Mouse (Mus musculus) testis, adult 10 weeks (tissue): Measurements from ENCODE around the gene S100a8. TPM values are rescaled to one million over a fixed set of nuclear protein-coding genes. Genes with fewer than 3 reads are reported as not detected.

Experiments
- polyA plus RNA-seq: library from polyadenylated mRNA; stranded (reverse); fragments of 350-450 nt; fragmentation: Illumina TruSeq; extraction: RNeasy Lipid Tissue Mini Kit (QIAGEN cat#74804); gene quantifications from one replicate; pipeline ENCODE4 v1.2.3, GENCODE M21; 2014; ENCODE audit warnings: low read depth, low replicate concordance

The S100a8 gene
- not detected for polyA plus RNA-seq

GRCm38 (mm10) chr3:90668846-90669245, at the start of gene S100a8:
Gene S100a8, plus strand, starts transcription at chr3:90668978.

GRCm38 (mm10) chr3:90653717-90654116, 15.1 kb upstream of the S100a8 start, which contains the start of gene S100a7a:
Gene S100a7a, plus strand, starts transcription at chr3:90654017.

GRCm38 (mm10) chr3:90695613-90696012, 26.8 kb downstream of the S100a8 start, which contains the start of gene S100a9:
Gene S100a9, minus strand, starts transcription at chr3:90695721.

Other genes starting within 250 kb of the S100a8 start
- gene Ints3, start 235.4 kb upstream of the S100a8 start, polyA plus RNA-seq = 8.5 TPM
- gene Npr1, start 203.1 kb upstream of the S100a8 start, polyA plus RNA-seq = 19.9 TPM
- gene Ilf2, start 192.9 kb upstream of the S100a8 start, polyA plus RNA-seq = 75.8 TPM
- gene Snapin, start 177.9 kb upstream of the S100a8 start, polyA plus RNA-seq = 89.2 TPM
- gene Chtop, start 159.5 kb upstream of the S100a8 start, polyA plus RNA-seq = 111 TPM
- gene S100a1, start 154.6 kb upstream of the S100a8 start, polyA plus RNA-seq = 7.7 TPM
- 1.6 TPM for gene S100a13, start 154.5 kb upstream of the S100a8 start, polyA plus RNA-seq
- gene S100a14, start 142.1 kb upstream of the S100a8 start, polyA plus RNA-seq = not detected
- 1.8 TPM for gene S100a16, start 131.7 kb upstream of the S100a8 start, polyA plus RNA-seq
- gene S100a3, start 108.4 kb upstream of the S100a8 start, polyA plus RNA-seq = not detected
- not detected for gene S100a2, start 78.7 kb upstream of the S100a8 start, polyA plus RNA-seq
- not detected for gene Gm42674, start 67.1 kb upstream of the S100a8 start, polyA plus RNA-seq
- 1.0 TPM for gene S100a4, start 65.2 kb upstream of the S100a8 start, polyA plus RNA-seq
- not detected for gene S100a5, start 60.5 kb upstream of the S100a8 start, polyA plus RNA-seq
- gene S100a6, start 56.1 kb upstream of the S100a8 start, polyA plus RNA-seq = 5.0 TPM
- not detected for gene S100a7a, start 15.0 kb upstream of the S100a8 start, polyA plus RNA-seq
- gene S100a9, start 26.7 kb downstream of the S100a8 start, polyA plus RNA-seq = not detected
- 1.5 TPM for gene Pglyrp4, start 57.9 kb downstream of the S100a8 start, polyA plus RNA-seq
- 1.4 TPM for gene Gm5849, start 108.9 kb downstream of the S100a8 start, polyA plus RNA-seq